Mouse (Mus musculus): ENCODE data around the gene Sema6d.

- TF ChIP-seq CTCF (IDR thresholded peaks at IDR 0.05; ENCODE audit: low read depth, low read length) (no peak), POLR2A (IDR thresholded peaks at IDR 0.05; ENCODE audit: insufficient read depth, low read length) (no peak)
These were observed 612.9 kb downstream of the Sema6d start for GRCm38 (mm10) chr2:124702621-124703020.

Measured in ES-Bruce4 (cell line).